Mouse (Mus musculus): ENCODE measurements around the gene Hk3.

Gene Hk3

DNA sequence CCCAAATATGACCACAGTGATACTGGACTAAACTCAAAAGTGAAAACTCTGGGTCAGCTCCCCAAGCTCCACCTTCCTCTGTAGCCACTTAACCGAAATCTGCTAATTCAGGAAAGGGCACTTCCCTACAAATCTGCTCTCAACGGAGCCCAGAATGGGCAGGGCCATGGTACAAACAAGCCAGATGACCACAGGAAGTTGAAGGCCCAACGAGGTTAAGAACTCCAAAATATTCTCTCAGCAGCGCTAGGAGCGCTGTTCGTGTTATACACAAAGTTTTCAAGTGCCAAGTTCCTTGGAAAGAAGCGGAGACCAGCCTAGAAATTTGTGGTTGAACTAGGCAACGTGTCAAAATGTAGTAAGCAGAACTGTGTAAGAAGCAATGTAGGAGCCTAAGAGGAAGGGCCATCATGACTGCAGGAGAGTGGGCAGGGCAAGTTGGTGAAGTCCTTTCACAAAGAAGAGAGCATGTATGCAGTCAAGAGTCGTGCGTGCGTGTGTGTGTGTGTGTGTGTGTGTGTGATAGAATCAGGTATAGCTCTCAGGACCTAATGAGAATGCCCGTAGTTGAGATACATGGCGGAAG lies at the start of gene Hk3:
Gene Hk3, minus strand, starts transcription at position 192 of the 586 bp plus-strand sequence.
- in situ Hi-C loops (cut with MboI; ENCODE audit: low pct_unique_long_range_greater_than_20kb in 1 of 2, low sequenced_read_pairs in 2 of 2, unreplicated experiment in 1 of 2) = no loop called here

GRCm38 (mm10) chr13:55069719-55070118 lies 48.5 kb upstream of the Hk3 start:
- in situ Hi-C loops (cut with MboI; ENCODE audit: low pct_unique_long_range_greater_than_20kb in 1 of 2, low sequenced_read_pairs in 2 of 2, unreplicated experiment in 1 of 2) = loop anchor here in 1 of 2 experiments (10.0 kb wide), 1 partner anchor 275 kb away; no protein-coding TSS in a partner anchor

DNA sequence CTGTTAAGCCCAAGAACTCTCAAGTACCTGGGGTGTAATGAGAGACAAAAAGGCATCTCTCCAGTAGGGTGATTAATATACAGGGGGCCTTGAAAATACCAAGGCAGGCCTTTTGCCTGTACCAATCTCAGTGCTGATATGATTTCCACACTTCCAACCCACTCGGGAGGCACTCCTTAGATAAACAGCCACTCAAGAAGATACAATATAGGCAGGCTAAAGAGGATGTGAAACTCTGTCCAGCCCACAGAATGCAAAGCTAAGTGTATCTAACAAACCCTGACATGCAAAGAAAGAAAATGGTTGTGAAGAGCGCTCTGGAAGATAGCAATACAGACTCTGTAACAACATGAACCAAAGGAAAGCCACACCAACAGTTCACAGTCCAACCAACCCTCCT lies 42.1 kb upstream of the Hk3 start:
- in situ Hi-C loops (cut with MboI; ENCODE audit: low pct_unique_long_range_greater_than_20kb in 1 of 2, low sequenced_read_pairs in 2 of 2, unreplicated experiment in 1 of 2) = loop anchor here in 1 of 2 experiments (10.0 kb wide), 1 partner anchor 268 kb away; no protein-coding TSS in a partner anchor

- in situ Hi-C loops (cut with MboI; ENCODE audit: low pct_unique_long_range_greater_than_20kb in 1 of 2, low sequenced_read_pairs in 2 of 2, unreplicated experiment in 1 of 2) = no loop called here
These were observed 36.9 kb upstream of the Hk3 start for GRCm38 (mm10) chr13:55058042-55058441.

GRCm38 (mm10) chr13:55047706-55048105 lies 26.5 kb upstream of the Hk3 start:
- in situ Hi-C loops (cut with MboI; ENCODE audit: low pct_unique_long_range_greater_than_20kb in 1 of 2, low sequenced_read_pairs in 2 of 2, unreplicated experiment in 1 of 2) = no loop called here

- in situ Hi-C loops (cut with MboI; ENCODE audit: low pct_unique_long_range_greater_than_20kb in 1 of 2, low sequenced_read_pairs in 2 of 2, unreplicated experiment in 1 of 2) = no loop called here
These were observed 18.8 kb upstream of the Hk3 start for GRCm38 (mm10) chr13:55040016-55040415.

DNA sequence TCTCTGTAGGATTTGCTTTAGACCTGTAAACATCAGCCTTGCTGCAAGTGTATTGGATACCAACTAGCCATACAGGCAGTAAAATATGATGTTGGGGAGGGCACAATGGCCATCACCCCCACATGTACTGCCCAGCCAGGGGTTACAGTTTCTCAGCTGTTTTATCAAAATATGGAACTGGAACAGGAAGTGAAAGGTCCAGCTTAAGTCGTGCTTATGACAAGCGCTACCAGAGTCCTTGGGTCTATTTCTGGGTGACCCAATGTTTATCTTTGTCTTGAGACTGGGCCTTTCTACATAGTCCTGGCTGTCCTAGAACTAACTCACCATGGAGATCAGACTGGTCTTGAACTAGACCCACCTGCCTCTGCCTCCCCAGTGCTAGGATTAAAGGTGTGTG lies 3.0 kb upstream of the Hk3 start:
- in situ Hi-C loops (cut with MboI; ENCODE audit: low pct_unique_long_range_greater_than_20kb in 1 of 2, low sequenced_read_pairs in 2 of 2, unreplicated experiment in 1 of 2) = no loop called here

DNA sequence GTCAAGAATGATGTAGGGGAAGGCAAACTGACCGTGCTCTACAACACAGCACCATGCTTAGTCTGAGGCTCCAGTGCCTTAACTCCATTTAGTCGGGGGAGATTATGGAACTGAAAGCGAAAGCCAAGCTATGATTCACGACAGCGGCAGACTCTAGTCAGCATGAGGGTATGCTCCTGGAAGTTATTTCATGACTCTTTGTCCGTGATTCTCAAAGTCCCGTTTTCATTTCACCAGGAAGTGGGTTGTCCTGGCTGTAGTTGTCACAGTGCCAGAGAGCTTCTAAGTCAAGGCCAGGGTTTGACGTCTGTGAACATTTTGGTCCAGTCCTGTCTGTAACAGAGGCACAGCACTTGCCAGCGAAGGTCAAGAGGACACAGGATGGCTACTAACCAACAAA lies 1.5 kb upstream of the Hk3 start:
- in situ Hi-C loops (cut with MboI; ENCODE audit: low pct_unique_long_range_greater_than_20kb in 1 of 2, low sequenced_read_pairs in 2 of 2, unreplicated experiment in 1 of 2) = no loop called here

DNA sequence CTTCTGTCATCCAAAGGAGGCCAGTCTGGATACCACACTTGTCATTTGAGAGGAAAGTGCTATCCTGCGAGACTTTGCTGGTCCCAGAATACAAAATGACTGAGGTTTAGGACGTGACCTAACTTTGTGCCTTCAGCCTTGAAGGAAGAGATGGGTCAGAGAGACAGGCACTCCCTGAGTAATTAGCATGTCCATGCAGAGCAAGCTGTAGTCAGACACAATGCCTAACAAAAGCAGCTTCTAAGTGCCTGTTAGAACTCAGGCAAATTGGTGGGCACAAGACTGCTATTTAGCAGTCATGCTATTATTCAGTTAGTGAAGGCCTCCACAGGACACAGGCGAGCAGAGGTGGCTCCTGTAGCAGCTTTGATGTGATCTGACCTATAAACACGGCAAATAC lies 1.1 kb upstream of the Hk3 start:
- in situ Hi-C loops (cut with MboI; ENCODE audit: low pct_unique_long_range_greater_than_20kb in 1 of 2, low sequenced_read_pairs in 2 of 2, unreplicated experiment in 1 of 2) = no loop called here

GRCm38 (mm10) chr13:55020051-55020450 lies 1.1 kb downstream of the Hk3 start:
- in situ Hi-C loops (cut with MboI; ENCODE audit: low pct_unique_long_range_greater_than_20kb in 1 of 2, low sequenced_read_pairs in 2 of 2, unreplicated experiment in 1 of 2) = no loop called here

DNA sequence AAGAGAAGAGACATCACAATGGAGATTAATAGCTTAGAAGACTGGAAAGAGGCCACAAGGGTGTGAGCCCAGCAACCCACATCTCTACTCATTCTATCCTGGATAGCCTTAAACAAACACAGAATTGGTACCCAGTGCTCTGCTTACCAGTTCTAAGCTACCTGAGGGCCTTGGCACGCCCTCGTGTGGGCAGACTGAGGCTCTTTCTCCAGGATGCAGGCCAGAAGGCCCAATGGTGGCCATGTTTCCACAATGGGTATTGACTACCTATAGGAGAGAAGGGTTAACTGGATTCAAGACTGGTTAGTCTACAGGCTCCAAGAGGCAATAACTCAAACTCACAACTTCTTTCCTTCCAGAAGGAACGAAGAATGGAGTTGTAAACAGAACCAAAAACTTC lies 2.0 kb downstream of the Hk3 start:
- in situ Hi-C loops (cut with MboI; ENCODE audit: low pct_unique_long_range_greater_than_20kb in 1 of 2, low sequenced_read_pairs in 2 of 2, unreplicated experiment in 1 of 2) = no loop called here

GRCm38 (mm10) chr13:55018700-55019099 lies 2.5 kb downstream of the Hk3 start:
- in situ Hi-C loops (cut with MboI; ENCODE audit: low pct_unique_long_range_greater_than_20kb in 1 of 2, low sequenced_read_pairs in 2 of 2, unreplicated experiment in 1 of 2) = no loop called here

GRCm38 (mm10) chr13:55017898-55018599 lies 3.1 kb downstream of the Hk3 start:
- in situ Hi-C loops (cut with MboI; ENCODE audit: low pct_unique_long_range_greater_than_20kb in 1 of 2, low sequenced_read_pairs in 2 of 2, unreplicated experiment in 1 of 2) = no loop called here

DNA sequence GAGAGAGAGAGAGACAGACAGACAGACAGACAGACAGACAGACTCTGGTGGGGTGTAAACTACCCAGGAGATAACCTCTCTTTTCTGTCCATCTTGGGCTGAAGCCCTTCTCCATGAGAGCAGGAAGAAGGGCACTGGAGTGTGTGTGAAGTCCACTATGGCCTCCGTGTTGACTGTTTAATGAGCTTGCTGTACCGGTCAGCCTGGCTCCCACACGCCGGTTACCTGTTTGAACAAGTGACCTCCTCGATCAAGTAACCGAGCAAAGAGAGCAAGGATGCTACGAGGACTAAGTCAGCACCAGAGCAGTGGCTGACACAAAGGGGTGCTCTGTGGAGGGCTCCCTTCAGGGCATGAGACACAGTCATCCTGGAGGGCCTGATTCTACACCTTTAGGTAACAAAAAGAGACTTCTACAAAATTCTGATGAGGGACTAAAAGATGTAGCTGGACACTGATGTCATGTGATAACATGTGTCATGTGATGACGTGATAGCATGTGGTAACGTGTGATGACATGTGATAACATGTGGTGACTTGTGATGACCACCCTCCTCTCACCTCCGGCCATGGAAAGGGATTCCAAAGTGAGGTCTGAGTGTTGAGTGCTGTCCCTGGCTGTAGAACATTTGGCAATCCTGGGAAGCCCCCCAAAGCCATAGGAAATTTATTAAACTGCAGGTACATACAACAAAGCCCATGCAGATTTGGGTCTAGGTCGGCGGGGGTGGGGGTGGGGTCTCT lies 3.9 kb downstream of the Hk3 start:
- in situ Hi-C loops (cut with MboI; ENCODE audit: low pct_unique_long_range_greater_than_20kb in 1 of 2, low sequenced_read_pairs in 2 of 2, unreplicated experiment in 1 of 2) = no loop called here

- in situ Hi-C loops (cut with MboI; ENCODE audit: low pct_unique_long_range_greater_than_20kb in 1 of 2, low sequenced_read_pairs in 2 of 2, unreplicated experiment in 1 of 2) = no loop called here
These were observed 6.7 kb downstream of the Hk3 start for GRCm38 (mm10) chr13:55014451-55014850.

DNA sequence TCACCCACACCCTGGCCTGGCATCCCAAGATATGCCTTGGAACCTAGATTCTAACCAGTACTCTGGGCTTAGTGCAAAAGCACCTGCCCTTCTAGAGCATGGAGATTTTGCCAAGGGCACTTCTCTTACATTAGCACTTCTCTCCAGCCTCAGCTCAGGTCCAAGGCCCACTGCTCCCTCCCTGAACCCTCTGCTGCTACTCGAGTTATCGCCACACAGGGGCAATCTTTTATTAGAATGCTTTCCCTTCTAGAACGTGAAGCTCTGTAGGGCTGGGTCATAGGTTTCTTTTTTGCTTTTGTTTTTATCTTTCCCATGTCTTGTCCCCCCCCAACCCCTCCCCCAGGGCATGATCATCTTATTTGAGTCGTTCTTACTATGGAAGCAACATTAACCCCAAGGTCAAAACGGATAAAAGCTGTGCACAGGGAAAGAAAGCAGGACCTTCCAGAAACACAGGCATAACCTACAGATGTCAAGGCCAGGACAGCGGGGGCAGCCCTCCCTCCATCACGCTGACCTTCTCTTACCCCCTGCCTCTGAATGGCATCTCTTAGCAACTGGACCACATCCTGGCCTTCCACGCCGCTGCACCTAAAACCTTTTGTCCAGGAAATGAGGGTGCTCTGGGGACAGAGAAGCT lies 7.4 kb downstream of the Hk3 start:
- in situ Hi-C loops (cut with MboI; ENCODE audit: low pct_unique_long_range_greater_than_20kb in 1 of 2, low sequenced_read_pairs in 2 of 2, unreplicated experiment in 1 of 2) = no loop called here

DNA sequence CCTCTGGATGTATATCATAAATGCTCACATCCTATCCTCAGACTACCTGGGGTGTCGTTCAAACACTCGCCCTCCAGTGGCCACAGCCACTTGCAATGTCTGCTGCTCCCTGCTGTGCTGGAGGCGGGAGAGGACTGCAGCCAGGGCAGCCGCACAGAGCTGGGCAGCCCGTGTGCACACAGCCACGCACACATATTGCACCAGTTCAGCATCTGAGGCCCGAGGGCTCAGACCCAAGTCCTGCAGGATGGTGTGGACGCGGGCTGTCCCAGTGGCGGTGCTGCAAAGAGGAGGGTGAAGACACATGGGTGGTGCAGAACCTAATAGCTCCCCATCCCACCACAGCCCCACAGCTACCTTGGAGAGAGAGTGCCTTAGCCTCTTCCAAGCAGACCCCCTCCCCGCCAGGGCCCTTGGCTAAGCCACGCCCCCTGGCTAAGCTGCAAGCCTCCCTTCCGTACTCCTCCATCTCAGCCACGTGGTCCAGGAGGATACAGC lies 9.2 kb downstream of the Hk3 start:
- in situ Hi-C loops (cut with MboI; ENCODE audit: low pct_unique_long_range_greater_than_20kb in 1 of 2, low sequenced_read_pairs in 2 of 2, unreplicated experiment in 1 of 2) = no loop called here

GRCm38 (mm10) chr13:55011103-55011502 lies 10.1 kb downstream of the Hk3 start:
- in situ Hi-C loops (cut with MboI; ENCODE audit: low pct_unique_long_range_greater_than_20kb in 1 of 2, low sequenced_read_pairs in 2 of 2, unreplicated experiment in 1 of 2) = no loop called here

DNA sequence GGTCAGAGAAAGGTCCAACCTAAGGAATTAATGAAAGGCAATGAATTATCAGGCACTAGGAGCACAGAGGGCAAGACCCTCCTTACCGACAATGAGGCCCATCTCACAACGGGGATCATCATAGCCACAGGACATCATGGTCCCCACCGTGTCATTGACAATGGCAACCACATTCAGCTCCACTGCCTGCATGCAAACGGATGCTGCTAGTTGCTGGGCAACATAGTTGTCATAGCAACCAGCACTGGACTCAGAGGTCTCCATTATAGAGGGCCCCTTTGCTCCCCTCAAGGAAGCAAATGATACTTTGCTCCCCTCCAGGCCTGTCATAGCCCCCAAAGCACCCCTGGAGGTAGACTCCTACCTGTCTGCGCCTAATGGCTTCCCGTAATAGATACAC lies 12.6 kb downstream of the Hk3 start:
- in situ Hi-C loops (cut with MboI; ENCODE audit: low pct_unique_long_range_greater_than_20kb in 1 of 2, low sequenced_read_pairs in 2 of 2, unreplicated experiment in 1 of 2) = no loop called here

Measured in mouse embryonic stem cell (cell line).